Mouse (Mus musculus) heart, embryonic 15.5 days (tissue): Measurements from ENCODE around the gene Sapcd1. TPM values are rescaled to one million over a fixed set of nuclear protein-coding genes. Genes with fewer than 3 reads are reported as not detected.

Experiments
- ATAC-seq: fragments of 200-750 bp; cut with Nextera tagmentation; replicated peaks from 2 replicates; pipeline ENCODE4 v1.8.0; 2017; ENCODE audit warnings: low read depth, moderate TSS enrichment; ENCODE audit not compliant: insufficient number of reproducible peaks, insufficient read depth, low FRiP score
- H3K27ac ChIP-seq: fragments of 300-500 bp; sonication (generic); 2 replicates; pipeline ENCODE4 v1.5.1; 2015; ENCODE audit warnings: mild to moderate bottlenecking, inconsistent platforms
- H3K27me3 ChIP-seq: fragments of 300-500 bp; sonication (generic); 2 replicates; pipeline ENCODE4 v1.6.1; 2015; ENCODE audit warnings: inconsistent platforms
- H3K36me3 ChIP-seq: fragments of 300-500 bp; sonication (generic); 2 replicates; pipeline ENCODE4 v1.6.1; 2015; ENCODE audit warnings: mild to moderate bottlenecking, inconsistent platforms
- H3K4me1 ChIP-seq: fragments of 300-500 bp; sonication (generic); replicated peaks from 2 replicates; pipeline ENCODE4 v1.6.1; 2015; ENCODE audit warnings: inconsistent platforms
- H3K4me2 ChIP-seq: fragments of 300-500 bp; sonication (generic); 2 replicates; pipeline ENCODE4 v1.6.1; 2015; ENCODE audit warnings: inconsistent platforms, mild to moderate bottlenecking, moderate library complexity
- H3K4me3 ChIP-seq: fragments of 300-500 bp; sonication (generic); 2 replicates; pipeline ENCODE4 v1.5.1; 2015; ENCODE audit warnings: mild to moderate bottlenecking, inconsistent platforms
- H3K9ac ChIP-seq: fragments of 300-500 bp; sonication (generic); 2 replicates; pipeline ENCODE4 v1.6.1; 2015; ENCODE audit warnings: mild to moderate bottlenecking, inconsistent platforms
- H3K9me3 ChIP-seq: fragments of 300-500 bp; sonication (generic); replicated peaks from 2 replicates; pipeline ENCODE4 v1.6.1; 2016; ENCODE audit warnings: inconsistent platforms
- WGBS: fragments of 180-500 bp; shearing (Covaris S2); methylation state at CpG from one replicate; pipeline ENCODE4 v1.1.7; 2015; ENCODE audit warnings: mixed read lengths; 5-methylcytosine and 5-hydroxymethylcytosine counted together
- polyA plus RNA-seq: library from polyadenylated mRNA; unstranded; fragments of >200 nt; fragmentation: Nextera tagmentation; extraction: Ambion mirVana; gene quantifications from 2 replicates; pipeline ENCODE4 v1.2.1, GENCODE M21; 2015

Sapcd1 gene
- polyA plus RNA-seq, 1 experiment from 2014 or later, result 1.4 TPM

DNA sequence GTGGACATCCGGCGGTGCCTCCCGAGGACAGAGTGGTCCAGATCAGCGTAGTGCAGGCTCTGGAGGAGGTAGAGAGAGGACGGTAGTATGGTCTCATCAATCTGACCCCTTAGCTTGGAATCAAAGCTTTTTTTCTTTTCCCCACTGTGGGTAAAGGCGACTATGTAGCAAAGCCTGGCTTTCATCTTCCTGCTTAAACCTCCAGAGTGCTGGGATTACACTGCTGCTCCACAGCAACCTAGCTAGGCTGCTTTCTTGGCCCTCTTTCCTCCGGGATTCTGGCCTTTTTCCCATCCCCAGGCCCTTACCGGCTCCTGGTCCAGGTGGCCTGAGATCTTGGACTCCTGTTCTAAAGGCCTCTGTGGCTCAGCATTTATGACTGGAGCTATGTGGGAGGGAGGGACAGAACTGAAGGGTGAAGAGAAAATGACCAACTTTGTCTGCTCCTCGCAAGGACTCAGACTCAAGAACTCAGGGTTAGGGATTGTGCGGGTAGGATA, 36.6 kb upstream of the Sapcd1 start:
- 33% methylated on average over 10 of the region's 10 CpGs for WGBS
- Histone ChIP-seq H3K4me1 (peaks cover 35% of the 10 kb centered on the region), H3K9ac (0 out of 2 replicates have a peak overlapping the region, but pooled peaks have one; percentile 34), H3K9me3 (no peaks in the 10 kb centered on the region), H3K27me3 (peaks cover 51% of the 10 kb centered on the region), H3K36me3 (peaks cover 13% of the 10 kb centered on the region; the same call in 1 of the 2 replicates), H3K27ac (0 out of 2 replicates have a peak overlapping the region, but pooled peaks have one; percentile 34), H3K4me3 (peak overlapping the region; percentile 47), H3K4me2 (peak overlapping the region; percentile 78)
- ATAC-seq, result no peak

DNA sequence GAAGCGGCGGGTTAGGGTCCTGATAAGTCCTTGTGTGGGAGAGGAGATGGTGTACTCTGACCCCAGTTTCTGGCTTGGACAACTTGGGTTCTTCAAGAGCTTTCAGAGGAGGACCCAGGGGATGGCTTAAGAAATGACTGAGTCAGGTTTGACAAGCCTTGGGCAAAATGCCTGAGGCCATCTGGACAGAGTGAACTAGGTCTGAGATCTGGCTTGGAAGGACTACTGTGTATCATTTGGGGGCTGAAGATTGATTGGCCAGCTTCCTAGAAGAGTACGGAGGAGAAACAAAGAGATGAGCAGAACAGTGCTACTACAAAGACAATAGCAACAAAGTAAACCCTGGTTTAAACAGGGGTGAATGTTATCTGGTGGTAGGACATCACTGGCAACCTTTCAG, 35.6 kb upstream of the Sapcd1 start:
- Histone ChIP-seq H3K27ac (no peak overlapping the region), H3K9ac (no peak overlapping the region), H3K36me3 (peaks cover 14% of the 10 kb centered on the region; the same call in 1 of the 2 replicates), H3K4me3 (no peak overlapping the region), H3K9me3 (no peaks in the 10 kb centered on the region), H3K4me2 (no peak overlapping the region), H3K27me3 (peaks cover 43% of the 10 kb centered on the region), H3K4me1 (peaks cover 38% of the 10 kb centered on the region)
- 82% methylated on average over 3 of the region's 3 CpGs for WGBS
- no peak for ATAC-seq

DNA sequence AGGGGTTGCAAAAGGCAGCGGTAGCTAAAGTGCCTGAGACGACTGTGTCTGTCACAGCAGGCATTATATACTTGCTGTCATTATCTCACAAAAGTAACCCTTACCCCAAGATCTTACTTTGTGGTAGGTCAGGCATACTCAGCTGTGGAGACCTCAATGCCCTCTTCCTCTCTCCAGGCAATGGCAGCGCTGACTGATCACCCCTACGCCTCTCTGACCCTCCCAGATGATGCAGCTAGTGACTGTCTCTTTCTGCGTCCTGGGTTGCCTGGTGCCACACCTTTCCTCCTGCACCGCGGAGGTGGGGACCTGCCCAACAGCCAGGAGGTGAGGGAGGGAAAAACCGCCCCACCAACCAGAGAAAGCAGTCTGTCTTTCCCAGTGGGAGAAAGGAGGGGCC, 33.5 kb upstream of the Sapcd1 start:
- H3K27me3 ChIP-seq, result peaks cover 22% of the 10 kb centered on the region
- no peak for ATAC-seq
- H3K4me2 ChIP-seq, result peak overlapping the region; percentile 71; the same call in 1 of the 2 replicates
- H3K4me1 ChIP-seq, result peaks cover 41% of the 10 kb centered on the region
- H3K4me3 ChIP-seq, result no peak overlapping the region
- H3K36me3 ChIP-seq, result peaks cover 32% of the 10 kb centered on the region
- no peak overlapping the region for H3K9ac ChIP-seq
- no peak overlapping the region for H3K27ac ChIP-seq
- no peaks in the 10 kb centered on the region for H3K9me3 ChIP-seq
- 89% methylated on average over 8 of the region's 8 CpGs for WGBS

DNA sequence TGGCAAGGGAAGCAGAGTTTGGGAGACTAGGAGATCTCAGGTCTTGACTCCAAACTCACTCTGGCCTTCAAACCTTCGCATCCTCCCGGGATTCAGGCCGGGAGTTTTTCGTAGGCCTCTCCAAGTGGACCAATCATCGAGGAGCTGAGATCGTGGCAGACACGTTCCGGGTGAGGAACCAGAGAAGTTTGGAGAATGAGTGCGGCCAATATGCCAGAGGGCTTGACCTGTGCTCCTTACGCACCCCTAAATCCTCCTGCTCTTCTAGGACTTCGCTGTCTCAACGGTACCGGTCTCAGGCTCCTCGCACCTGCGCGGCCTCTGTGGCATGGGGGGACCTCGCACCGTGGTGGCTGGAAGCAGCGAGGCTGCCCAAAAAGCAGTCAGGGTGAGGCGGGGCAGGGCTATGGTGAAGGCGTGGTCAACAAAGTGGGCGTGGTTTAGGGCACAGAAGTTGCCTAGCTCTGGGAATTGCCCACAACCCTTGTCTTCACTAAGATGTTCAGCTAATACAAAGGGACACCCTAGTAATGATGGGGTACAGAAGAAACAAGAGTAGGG, 33.0 kb upstream of the Sapcd1 start:
- Histone ChIP-seq H3K36me3 (peaks cover 37% of the 10 kb centered on the region), H3K9me3 (no peaks in the 10 kb centered on the region), H3K27ac (no peak overlapping the region), H3K9ac (peak overlapping the region; percentile 74; the same call in 1 of the 2 replicates), H3K4me3 (peak overlapping the region; percentile 73), H3K4me2 (peak overlapping the region; percentile 71), H3K4me1 (peaks cover 41% of the 10 kb centered on the region), H3K27me3 (peaks cover 17% of the 10 kb centered on the region)
- 66% methylated on average over 22 of the region's 22 CpGs for WGBS
- ATAC-seq, result no peak

DNA sequence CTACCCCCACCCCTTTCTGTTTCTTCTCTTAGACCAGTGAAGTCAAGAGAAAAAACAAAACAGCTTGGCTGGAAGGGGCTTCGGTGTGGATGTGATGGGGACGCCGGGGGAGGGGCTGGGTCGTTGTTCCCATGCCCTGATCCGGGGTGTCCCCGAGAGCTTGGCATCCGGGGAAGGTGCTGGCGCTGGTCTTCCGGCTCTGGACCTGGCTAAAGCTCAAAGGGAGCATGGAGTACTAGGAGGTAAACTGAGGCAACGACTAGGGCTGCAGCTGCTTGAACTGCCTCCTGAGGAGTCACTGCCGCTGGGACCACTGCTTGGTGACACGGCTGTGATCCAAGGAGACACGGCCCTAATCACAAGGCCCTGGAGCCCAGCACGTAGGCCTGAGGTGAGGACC, 32.3 kb upstream of the Sapcd1 start:
- Histone ChIP-seq H3K9ac (peak overlapping the region; percentile 74), H3K4me2 (peak overlapping the region; percentile 71), H3K4me1 (peaks cover 37% of the 10 kb centered on the region), H3K27ac (peak overlapping the region; percentile 93), H3K36me3 (peaks cover 45% of the 10 kb centered on the region), H3K9me3 (no peaks in the 10 kb centered on the region), H3K4me3 (peak overlapping the region; percentile 73), H3K27me3 (peaks cover 10% of the 10 kb centered on the region)
- ATAC-seq, result no peak
- WGBS, result 28% methylated on average over 14 of the region's 14 CpGs

DNA sequence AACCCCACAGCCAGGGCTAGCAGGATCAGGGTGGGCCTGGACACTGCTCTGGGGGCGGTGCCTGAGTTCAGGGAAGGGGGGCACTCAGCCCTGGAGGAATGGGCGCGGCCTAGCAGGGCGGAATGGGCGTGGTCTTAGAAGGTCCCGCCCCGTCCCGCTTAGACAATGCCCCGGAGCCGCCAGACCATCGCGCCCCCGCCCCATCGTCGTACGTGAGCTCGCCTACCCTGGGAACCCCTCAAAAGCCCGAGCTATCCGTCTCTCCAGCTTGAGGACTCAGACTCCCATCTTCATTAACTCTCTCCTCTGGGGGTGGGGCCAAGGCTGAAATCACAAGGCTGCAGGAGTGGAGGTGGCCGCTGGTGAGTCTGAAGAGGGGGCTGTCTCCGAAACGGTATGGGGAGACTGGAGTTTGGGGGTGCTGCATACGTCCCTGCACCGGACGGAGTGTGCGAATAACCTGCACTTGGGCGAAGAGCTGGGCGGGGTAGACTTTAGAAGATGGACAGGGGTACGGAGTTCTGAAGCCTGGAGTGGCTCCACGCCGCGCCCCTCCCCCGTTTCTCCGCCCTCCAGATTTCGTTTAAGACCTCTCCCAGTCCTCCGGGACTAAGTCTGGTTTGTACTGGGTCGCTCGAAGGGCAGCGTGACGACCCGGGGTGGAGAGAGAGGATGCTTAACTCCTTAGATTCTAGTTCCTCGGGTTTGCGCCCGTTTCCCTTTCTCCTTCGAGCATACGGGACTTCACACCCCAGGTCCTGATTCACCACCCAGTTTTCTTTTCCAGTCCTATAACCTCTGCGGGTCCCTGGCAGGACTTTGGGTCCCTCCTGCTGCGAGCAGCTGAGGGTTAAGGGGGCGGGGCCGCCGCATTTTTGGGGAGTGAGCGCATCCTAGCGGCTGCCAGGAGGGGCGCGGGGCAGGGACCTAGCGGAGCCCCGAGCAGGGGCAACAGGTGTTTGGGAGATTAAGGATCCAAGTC, 31.4 kb upstream of the Sapcd1 start, which contains the start of gene Ddah2:
TSS of gene Ddah2 (plus strand) at position 125 of the 982 bp plus-strand sequence.
- H3K9ac ChIP-seq, result peak within 1 kb of the TSS; percentile 74
- H3K4me1 ChIP-seq, result peaks cover 28% of the 10 kb centered on the region
- ATAC-seq, result peak; percentile 91
- peaks cover 2% of the 10 kb centered on the region; the same call in 1 of the 2 replicates for H3K27me3 ChIP-seq
- WGBS, result under 1% methylated on average over 57 of the region's 57 CpGs
- H3K27ac ChIP-seq, result peak within 1 kb of the TSS; percentile 93
- H3K9me3 ChIP-seq, result no peaks in the 10 kb centered on the region
- peaks cover 52% of the 10 kb centered on the region for H3K36me3 ChIP-seq
- H3K4me2 ChIP-seq, result peak within 1 kb of the TSS; percentile 71
- H3K4me3 ChIP-seq, result peak within 1 kb of the TSS; percentile 73

DNA sequence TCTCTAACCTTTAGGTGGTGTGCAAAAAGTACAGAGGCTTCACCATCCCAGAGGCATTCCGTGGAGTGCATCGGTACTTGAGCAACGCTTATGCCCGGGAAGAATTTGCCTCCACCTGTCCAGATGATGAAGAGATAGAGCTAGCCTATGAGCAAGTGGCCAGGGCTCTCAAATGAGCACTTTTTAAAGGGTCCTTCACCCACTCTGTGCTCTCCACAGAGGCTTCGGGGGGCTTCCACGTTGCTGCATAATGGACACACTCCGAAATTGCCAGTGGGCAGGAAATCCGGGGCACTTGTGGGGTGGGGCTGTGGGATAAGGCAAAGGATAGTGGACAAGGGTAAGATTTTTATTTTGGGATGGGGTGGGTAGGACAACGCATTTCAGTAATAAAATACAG, 30.5 kb upstream of the Sapcd1 start:
- H3K4me3 ChIP-seq, result peak overlapping the region; percentile 73
- no peak overlapping the region; the same call in 1 of the 2 replicates for H3K4me2 ChIP-seq
- 0 out of 2 replicates have a peak overlapping the region, but pooled peaks have one; percentile 74 for H3K9ac ChIP-seq
- no peaks in the 10 kb centered on the region for H3K27me3 ChIP-seq
- peak overlapping the region; percentile 93 for H3K27ac ChIP-seq
- no peaks in the 10 kb centered on the region for H3K9me3 ChIP-seq
- ATAC-seq, result no peak
- H3K36me3 ChIP-seq, result peaks cover 61% of the 10 kb centered on the region
- WGBS, result 56% methylated on average over 9 of the region's 9 CpGs
- H3K4me1 ChIP-seq, result peaks cover 32% of the 10 kb centered on the region

DNA sequence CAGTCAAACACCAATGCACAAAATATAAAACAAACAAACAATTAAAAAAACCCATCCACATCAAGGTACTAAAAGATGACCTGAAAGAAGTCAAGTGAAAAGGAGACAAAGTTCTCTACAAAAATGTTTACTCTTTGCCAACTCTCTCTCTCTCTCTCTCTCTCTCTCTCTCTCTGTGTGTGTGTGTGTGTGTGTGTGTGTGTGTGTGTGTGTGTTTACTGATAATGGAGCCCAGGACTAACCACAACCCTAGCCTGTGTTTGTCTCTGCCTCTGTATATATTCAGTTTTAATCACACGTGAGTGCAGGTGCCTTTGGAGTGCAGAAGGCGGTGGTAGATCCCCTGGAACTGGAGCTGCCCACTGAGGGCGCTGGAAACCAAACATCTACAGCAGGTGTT, 29.3 kb upstream of the Sapcd1 start:
- H3K9me3 ChIP-seq, result no peaks in the 10 kb centered on the region
- no peaks in the 10 kb centered on the region for H3K27me3 ChIP-seq
- H3K27ac ChIP-seq, result no peak overlapping the region
- H3K4me3 ChIP-seq, result no peak overlapping the region
- H3K9ac ChIP-seq, result no peak overlapping the region
- peaks cover 73% of the 10 kb centered on the region for H3K36me3 ChIP-seq
- peaks cover 41% of the 10 kb centered on the region for H3K4me1 ChIP-seq
- no peak overlapping the region for H3K4me2 ChIP-seq
- ATAC-seq, result no peak
- WGBS, result 77% methylated on average over 3 of the region's 3 CpGs

DNA sequence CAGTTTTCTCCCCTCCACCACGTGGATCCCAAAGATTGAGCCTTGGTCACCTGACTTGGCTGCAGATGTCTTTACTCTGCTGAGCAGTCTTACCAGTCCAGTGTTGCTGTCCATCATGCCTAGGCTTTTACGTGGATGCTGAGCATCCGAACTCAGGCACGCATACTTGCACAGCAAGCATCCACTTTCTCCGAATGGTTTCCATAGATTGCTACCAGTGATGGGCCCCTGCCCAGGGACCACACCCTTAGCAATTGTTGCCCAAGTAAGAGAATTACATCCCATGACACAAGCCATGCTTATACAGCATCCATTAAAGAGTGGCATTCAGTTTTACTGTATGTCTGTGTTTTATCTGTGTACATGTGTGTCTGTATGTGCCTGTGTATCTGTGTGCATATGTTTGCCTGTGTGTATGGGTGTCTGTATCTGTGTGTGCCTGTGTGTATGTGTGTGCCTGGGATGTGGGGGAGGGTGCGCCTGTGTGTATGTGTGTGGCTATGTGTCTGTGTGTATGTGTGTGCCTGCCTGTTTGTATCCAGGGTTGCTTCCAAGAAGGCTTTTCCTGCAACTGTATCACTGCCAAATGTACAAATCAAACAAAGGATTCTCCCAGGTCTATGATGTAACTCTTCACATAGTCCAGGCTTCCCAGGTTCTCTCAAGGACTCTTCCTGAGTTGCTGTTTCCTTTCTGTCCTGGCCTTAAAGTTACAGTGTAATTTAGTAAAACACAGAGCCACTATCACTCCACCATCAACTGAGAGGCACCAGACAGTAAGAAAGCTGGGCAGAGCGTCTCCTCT, 28.1 kb upstream of the Sapcd1 start:
- no peak overlapping the region for H3K9ac ChIP-seq
- no peak overlapping the region for H3K4me2 ChIP-seq
- no peaks in the 10 kb centered on the region for H3K27me3 ChIP-seq
- 85% methylated on average over 7 of the region's 7 CpGs for WGBS
- ATAC-seq, result no peak
- peak overlapping the region; percentile 33; the same call in 1 of the 2 replicates for H3K27ac ChIP-seq
- H3K4me1 ChIP-seq, result peaks cover 41% of the 10 kb centered on the region
- H3K36me3 ChIP-seq, result peaks cover 63% of the 10 kb centered on the region
- H3K4me3 ChIP-seq, result no peak overlapping the region
- no peaks in the 10 kb centered on the region for H3K9me3 ChIP-seq

DNA sequence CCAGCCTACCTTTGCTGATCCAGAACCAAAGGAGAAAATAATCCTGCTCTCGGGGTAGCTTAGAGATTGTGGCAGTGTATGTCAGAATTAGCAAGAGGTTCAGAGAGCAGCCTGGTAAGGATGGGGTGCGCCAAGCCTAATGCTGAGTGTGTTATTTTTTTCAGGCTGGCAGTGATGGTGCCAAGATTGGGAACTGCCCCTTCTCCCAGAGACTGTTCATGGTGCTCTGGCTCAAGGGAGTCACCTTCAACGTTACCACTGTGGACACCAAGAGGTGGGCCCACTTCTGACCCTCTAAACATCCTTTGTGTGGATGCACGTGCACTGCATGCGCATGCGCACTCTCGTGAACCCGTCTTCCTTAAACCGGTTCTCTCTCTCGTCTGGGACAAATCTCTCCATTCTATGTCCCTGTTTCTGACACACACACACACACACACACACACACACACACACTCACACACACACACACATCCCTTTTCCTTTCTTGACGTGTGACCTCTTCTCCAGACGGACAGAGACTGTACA, 24.5 kb upstream of the Sapcd1 start:
- 55% methylated on average over 12 of the region's 12 CpGs for WGBS
- ATAC-seq, result no peak

More for the DNA sequence above, 24.5 kb upstream of the Sapcd1 start:
- peak overlapping the region; percentile 76 for H3K4me2 ChIP-seq
- peaks cover 46% of the 10 kb centered on the region for H3K4me1 ChIP-seq
- H3K4me3 ChIP-seq, result peak overlapping the region; percentile 73
- no peaks in the 10 kb centered on the region for H3K27me3 ChIP-seq
- peaks cover 48% of the 10 kb centered on the region for H3K36me3 ChIP-seq
- no peaks in the 10 kb centered on the region for H3K9me3 ChIP-seq
- H3K9ac ChIP-seq, result peak overlapping the region; percentile 80
- H3K27ac ChIP-seq, result peak overlapping the region; percentile 98
